Mouse (Mus musculus): Measurements from ENCODE around the gene Fto. TPM values are rescaled to one million over a fixed set of nuclear protein-coding genes. Genes with fewer than 3 reads are reported as not detected.

Gene Fto
- polyA plus RNA-seq, 1 experiment = 43.9 TPM

- H3K4me1 ChIP-seq (ENCODE audit: control insufficient read depth, insufficient read depth, low read length) = no peaks in the 10 kb centered on the region
- 25% methylated on average over 15 of the region's 15 CpGs for WGBS
- no peak for DNase-seq
- H3K27ac ChIP-seq (ENCODE audit: insufficient read depth, low read depth, low read length) = no peak overlapping the region
- no peaks in the 10 kb centered on the region for H3K27me3 ChIP-seq (replicated peaks; ENCODE audit: control insufficient read depth, insufficient read depth, low read length)
- H3K4me3 ChIP-seq (ENCODE audit: insufficient read depth, low read depth, low read length) = no peak overlapping the region
- no peaks in the 10 kb centered on the region for H3K36me3 ChIP-seq (ENCODE audit: control insufficient read depth, insufficient read depth, low read length)
- TF ChIP-seq CTCF (conservative IDR thresholded peaks at IDR 0.05; ENCODE audit: insufficient read depth, insufficient read length, low read depth, low read length) = no peak
- TF ChIP-seq POLR2A (IDR thresholded peaks at IDR 0.05; ENCODE audit: low read depth, low read length) = no peak
These were observed 378.9 kb downstream of the Fto start for GRCm38 (mm10) chr8:91692056-91692721.

DNA sequence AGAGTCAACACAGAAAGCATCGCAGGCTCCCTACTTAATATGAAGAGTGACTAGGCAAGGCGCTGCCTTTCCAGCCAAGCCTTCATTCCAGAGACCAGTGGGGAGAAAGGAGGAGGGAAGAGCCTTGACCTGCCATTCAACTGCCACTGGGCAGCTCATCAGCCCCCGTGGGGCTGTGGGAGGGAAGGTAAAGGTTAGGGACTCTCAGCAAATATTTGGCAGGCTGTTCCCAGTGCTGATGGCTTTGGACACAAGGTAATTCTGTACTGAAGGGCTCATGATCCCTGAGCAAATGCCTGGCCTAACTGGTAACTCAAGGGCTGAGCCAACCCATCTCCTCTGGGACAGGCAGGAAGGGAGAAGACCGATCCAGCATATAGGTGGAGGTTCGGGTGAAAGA is 393.2 kb downstream of the Fto start:
- no peak for DNase-seq
- Histone ChIP-seq H3K4me1 (ENCODE audit: control insufficient read depth, insufficient read depth, low read length) (no peaks in the 10 kb centered on the region), H3K27ac (ENCODE audit: insufficient read depth, low read depth, low read length) (no peak overlapping the region), H3K4me3 (ENCODE audit: insufficient read depth, low read depth, low read length) (no peak overlapping the region), H3K36me3 (ENCODE audit: control insufficient read depth, insufficient read depth, low read length) (no peaks in the 10 kb centered on the region), H3K27me3 (replicated peaks; ENCODE audit: control insufficient read depth, insufficient read depth, low read length) (no peaks in the 10 kb centered on the region)
- TF ChIP-seq POLR2A (IDR thresholded peaks at IDR 0.05; ENCODE audit: low read depth, low read length) (no peak), CTCF (conservative IDR thresholded peaks at IDR 0.05; ENCODE audit: insufficient read depth, insufficient read length, low read depth, low read length) (no peak)
- 66% methylated on average over 5 of the region's 5 CpGs for WGBS

DNA sequence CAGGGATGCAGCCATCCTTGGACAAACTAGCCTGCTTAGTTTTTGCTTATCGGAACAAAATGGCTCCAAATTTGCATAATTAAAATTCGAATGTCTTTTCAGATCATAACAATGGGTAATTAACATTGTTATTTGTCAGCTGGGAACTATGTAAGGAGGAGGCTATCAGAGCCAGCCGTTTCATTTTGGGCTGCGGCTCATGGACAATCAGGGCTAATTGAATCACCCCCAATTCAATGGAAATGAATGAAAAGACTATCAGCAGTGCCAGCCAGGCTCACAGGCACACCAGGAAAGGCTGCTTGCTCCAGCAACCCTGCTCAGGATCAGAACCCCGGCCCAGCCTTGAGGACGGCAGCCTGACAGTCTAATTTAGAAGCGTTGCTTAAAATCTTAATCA is 395.3 kb downstream of the Fto start:
- Histone ChIP-seq H3K4me1 (ENCODE audit: control insufficient read depth, insufficient read depth, low read length) (no peaks in the 10 kb centered on the region), H3K27me3 (replicated peaks; ENCODE audit: control insufficient read depth, insufficient read depth, low read length) (no peaks in the 10 kb centered on the region), H3K36me3 (ENCODE audit: control insufficient read depth, insufficient read depth, low read length) (no peaks in the 10 kb centered on the region), H3K4me3 (ENCODE audit: insufficient read depth, low read depth, low read length) (no peak overlapping the region), H3K27ac (ENCODE audit: insufficient read depth, low read depth, low read length) (no peak overlapping the region)
- no peak for DNase-seq
- no peak for TF ChIP-seq POLR2A (IDR thresholded peaks at IDR 0.05; ENCODE audit: low read depth, low read length)
- no peak for TF ChIP-seq CTCF (conservative IDR thresholded peaks at IDR 0.05; ENCODE audit: insufficient read depth, insufficient read length, low read depth, low read length)
- WGBS = 72% methylated on average over 7 of the region's 7 CpGs

- TF ChIP-seq POLR2A (IDR thresholded peaks at IDR 0.05; ENCODE audit: low read depth, low read length) = no peak
- no peak for TF ChIP-seq CTCF (conservative IDR thresholded peaks at IDR 0.05; ENCODE audit: insufficient read depth, insufficient read length, low read depth, low read length)
- H3K36me3 ChIP-seq (ENCODE audit: control insufficient read depth, insufficient read depth, low read length) = no peaks in the 10 kb centered on the region
- WGBS = 34% methylated on average over 7 of the region's 7 CpGs
- no peak overlapping the region for H3K4me3 ChIP-seq (ENCODE audit: insufficient read depth, low read depth, low read length)
- DNase-seq = peak; percentile 27
- H3K27ac ChIP-seq (ENCODE audit: insufficient read depth, low read depth, low read length) = no peak overlapping the region
- no peaks in the 10 kb centered on the region for H3K27me3 ChIP-seq (replicated peaks; ENCODE audit: control insufficient read depth, insufficient read depth, low read length)
- no peaks in the 10 kb centered on the region for H3K4me1 ChIP-seq (ENCODE audit: control insufficient read depth, insufficient read depth, low read length)
These were observed 396.4 kb downstream of the Fto start for GRCm38 (mm10) chr8:91709768-91710167.

- Histone ChIP-seq H3K4me3 (ENCODE audit: insufficient read depth, low read depth, low read length) (no peak overlapping the region), H3K27ac (ENCODE audit: insufficient read depth, low read depth, low read length) (no peak overlapping the region), H3K36me3 (ENCODE audit: control insufficient read depth, insufficient read depth, low read length) (no peaks in the 10 kb centered on the region), H3K27me3 (replicated peaks; ENCODE audit: control insufficient read depth, insufficient read depth, low read length) (no peaks in the 10 kb centered on the region), H3K4me1 (ENCODE audit: control insufficient read depth, insufficient read depth, low read length) (no peaks in the 10 kb centered on the region)
- 82% methylated on average over 6 of the region's 6 CpGs for WGBS
- TF ChIP-seq CTCF (conservative IDR thresholded peaks at IDR 0.05; ENCODE audit: insufficient read depth, insufficient read length, low read depth, low read length) (no peak), POLR2A (IDR thresholded peaks at IDR 0.05; ENCODE audit: low read depth, low read length) (no peak)
- DNase-seq = no peak
These were observed 397.9 kb downstream of the Fto start for GRCm38 (mm10) chr8:91711202-91711601.

GRCm38 (mm10) chr8:91711981-91712598 is 398.8 kb downstream of the Fto start:
- Histone ChIP-seq H3K4me1 (ENCODE audit: control insufficient read depth, insufficient read depth, low read length) (no peaks in the 10 kb centered on the region), H3K4me3 (ENCODE audit: insufficient read depth, low read depth, low read length) (no peak overlapping the region), H3K27me3 (replicated peaks; ENCODE audit: control insufficient read depth, insufficient read depth, low read length) (no peaks in the 10 kb centered on the region), H3K36me3 (ENCODE audit: control insufficient read depth, insufficient read depth, low read length) (no peaks in the 10 kb centered on the region), H3K27ac (ENCODE audit: insufficient read depth, low read depth, low read length) (no peak overlapping the region)
- 75% methylated on average over 6 of the region's 6 CpGs for whole genome bisulfite sequencing
- DNase-seq = no peak
- no peak for TF ChIP-seq CTCF (conservative IDR thresholded peaks at IDR 0.05; ENCODE audit: insufficient read depth, insufficient read length, low read depth, low read length)
- TF ChIP-seq POLR2A (IDR thresholded peaks at IDR 0.05; ENCODE audit: low read depth, low read length) = no peak

- no peak overlapping the region for H3K4me3 ChIP-seq (ENCODE audit: insufficient read depth, low read depth, low read length)
- H3K27ac ChIP-seq (ENCODE audit: insufficient read depth, low read depth, low read length) = no peak overlapping the region
- TF ChIP-seq POLR2A (IDR thresholded peaks at IDR 0.05; ENCODE audit: low read depth, low read length) (no peak), CTCF (conservative IDR thresholded peaks at IDR 0.05; ENCODE audit: insufficient read depth, insufficient read length, low read depth, low read length) (no peak)
- WGBS = 19% methylated on average over 31 of the region's 31 CpGs
- no peaks in the 10 kb centered on the region for H3K36me3 ChIP-seq (ENCODE audit: control insufficient read depth, insufficient read depth, low read length)
- H3K4me1 ChIP-seq (ENCODE audit: control insufficient read depth, insufficient read depth, low read length) = no peaks in the 10 kb centered on the region; the same call in 1 of the 2 replicates
- no peaks in the 10 kb centered on the region for H3K27me3 ChIP-seq (replicated peaks; ENCODE audit: control insufficient read depth, insufficient read depth, low read length)
- no peak for DNase-seq
These were observed 399.6 kb downstream of the Fto start for GRCm38 (mm10) chr8:91712731-91713569.
